Comparison of ENCODE assay signal across 9 mouse cellular contexts in the genomic region with DNA sequence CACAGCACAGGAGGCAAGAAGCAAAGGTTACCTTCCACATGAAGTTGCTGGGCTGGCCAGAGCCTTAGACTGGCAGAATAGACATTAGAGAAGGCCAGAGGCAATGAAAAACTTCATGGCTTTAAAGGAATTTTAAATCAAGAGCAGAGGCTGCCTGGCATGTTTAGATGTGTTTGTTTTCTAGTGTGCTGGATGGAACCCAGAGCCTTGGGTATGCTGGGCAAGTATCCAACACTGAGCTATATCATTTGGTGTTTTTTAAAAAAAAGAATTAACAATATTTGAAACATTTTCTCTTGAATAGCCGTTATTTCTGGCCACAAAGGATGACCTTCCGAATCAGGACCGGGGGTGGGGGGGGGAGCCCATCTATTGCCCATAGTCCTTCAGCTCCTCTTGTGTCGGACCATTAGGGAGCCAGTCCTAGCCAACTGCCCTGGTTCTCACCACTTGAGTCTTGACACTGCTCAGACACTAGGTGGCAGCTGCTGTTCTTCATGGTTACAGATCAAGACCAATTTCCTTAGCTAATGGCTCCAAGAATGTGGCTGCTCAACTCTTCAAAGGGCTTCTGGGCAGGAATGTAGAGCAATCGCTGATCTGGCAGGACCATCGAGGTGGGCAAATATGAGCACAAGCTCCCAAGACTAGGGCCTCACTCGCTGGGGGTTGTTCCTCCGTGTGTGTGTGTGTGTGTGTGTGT. TPM values are rescaled to one million over a fixed set of nuclear protein-coding genes. Genes with fewer than 3 reads are reported as not detected.
A peak's percentile ranks its signal among the peaks of the same experiment; 100 is the strongest.
DNase-seq lines count a peak whose midpoint lies in the region; ATAC-seq and TF ChIP-seq lines count a peak whose summit lies in the region.
"Had no signal": no experiment of that assay in that cellular context is flagged by ENCODE, and none has a peak within 500 bp of the region (broad histone marks: within the 10 kb centered on the region; RNA-seq: fewer than 3 reads in every experiment).

No protein-coding gene starts in this region.

- no peak overlapping the region for H3K4me3 ChIP-seq in kidney, adult 2 months (ENCODE audit: insufficient read depth, low read depth, low read length)
- H3K4me3 ChIP-seq in liver, postnatal 0 days (ENCODE audit: low read depth, low read length) = no peak overlapping the region
- H3K4me3 ChIP-seq: liver, embryonic 15.5 days had no signal

- no peak overlapping the region for H3K27ac ChIP-seq in kidney, adult 2 months (ENCODE audit: insufficient read depth, low read depth, low read length)
- H3K27ac ChIP-seq in liver, postnatal 0 days (ENCODE audit: low read depth) = no peak overlapping the region
- H3K27ac ChIP-seq: liver, embryonic 15.5 days had no signal

- H3K9me3 ChIP-seq in liver, postnatal 0 days (ENCODE audit: low read length) = no peaks in the 10 kb centered on the region
- H3K9me3 ChIP-seq: liver, embryonic 15.5 days had no signal

- no peak overlapping the region for H3K9ac ChIP-seq in liver, postnatal 0 days (replicated peaks)
- H3K9ac ChIP-seq: liver, embryonic 15.5 days had no signal

- peak; percentile 52 for DNase-seq in cerebellum, adult 11-12 months
- DNase-seq in cerebellum, adult 8-10 months = no peak
- peak; percentile 65 for DNase-seq in A20 (ENCODE audit: low read depth, low spot score)
- DNase-seq in c-Kit-positive CD71-positive TER-119-positive erythroid progenitor cells, embryonic 14.5 days (ENCODE audit: low spot score) = peak; percentile 23
- peak; percentile 35 to 40 for DNase-seq in frontal cortex, postnatal 14 days (ENCODE audit: low spot score in 2 of 2)
- DNase-seq in kidney, adult 2 months = peak; percentile 77
- peak; percentile 47 for DNase-seq in liver, postnatal 0 days
- peak; percentile 79 for DNase-seq in retina, postnatal 1 day

- ATAC-seq in liver, postnatal 0 days = peak; percentile 44; the same call in 1 of the 2 replicates

- no peak overlapping the region for H3K4me2 ChIP-seq in liver, postnatal 0 days (ENCODE audit: low read depth, low read length)
- H3K4me2 ChIP-seq: liver, embryonic 15.5 days had no signal

- 22% methylated on average over 8 of the region's 8 CpGs for WGBS in kidney, adult 2 months
- WGBS in liver, postnatal 0 days (ENCODE audit: insufficient replicate concordance) = 32% methylated on average over 8 of the region's 8 CpGs

- no peaks in the 10 kb centered on the region for H3K27me3 ChIP-seq in kidney, adult 2 months (replicated peaks; ENCODE audit: control insufficient read depth, insufficient read depth, low read length)
- no peaks in the 10 kb centered on the region for H3K27me3 ChIP-seq in liver, postnatal 0 days (ENCODE audit: insufficient read depth, low read length)
- H3K27me3 ChIP-seq: liver, embryonic 15.5 days had no signal

- H3K36me3 ChIP-seq in kidney, adult 2 months (ENCODE audit: control insufficient read depth, insufficient read depth, low read length) = no peaks in the 10 kb centered on the region
- peaks cover 10% of the 10 kb centered on the region for H3K36me3 ChIP-seq in liver, postnatal 0 days (replicated peaks; ENCODE audit: insufficient read depth, low read length)
- H3K36me3 ChIP-seq: liver, embryonic 15.5 days had no signal

- peak; percentile 71 for TF ChIP-seq CTCF in kidney, adult 2 months (conservative IDR thresholded peaks at IDR 0.05; ENCODE audit: insufficient read depth, insufficient read length, low read depth, low read length)
- TF ChIP-seq CTCF in liver, postnatal 0 days (IDR thresholded peaks at IDR 0.05; ENCODE audit: low read depth) = peak; percentile 77

- TF ChIP-seq POLR2A in kidney, adult 2 months (IDR thresholded peaks at IDR 0.05; ENCODE audit: low read depth, low read length) = no peak

- H3K4me1 ChIP-seq in kidney, adult 2 months (ENCODE audit: control insufficient read depth, insufficient read depth, low read length) = 0 out of 2 replicates have a peak, but pooled peaks cover 4% of the 10 kb centered on the region
- no peaks in the 10 kb centered on the region for H3K4me1 ChIP-seq in liver, postnatal 0 days (ENCODE audit: insufficient read depth)
- H3K4me1 ChIP-seq: liver, embryonic 15.5 days had no signal

- no peak for TF ChIP-seq EP300 in liver, postnatal 0 days (IDR thresholded peaks at IDR 0.05; ENCODE audit: low read depth)

RNA-seq across cellular contexts. Expression of a gene that starts 16.4 kb away (rescaled TPM):
- polyA plus RNA-seq in kidney, adult 2 months (2012; rRNA removed) = 3.3 and 4.5 TPM in 2 replicates
- polyA plus RNA-seq in liver, postnatal 0 days (2015; fragmentation: Nextera tagmentation; extraction: Ambion mirVana) = 5.8 and 6.3 TPM in 2 replicates

RNA-seq across cellular contexts. Expression of a gene that starts 45.1 kb away (rescaled TPM):
- 63.8 and 83.5 TPM in 2 replicates for polyA plus RNA-seq in kidney, adult 2 months (2012; rRNA removed)
- 8.5 and 10.1 TPM in 2 replicates for polyA plus RNA-seq in liver, postnatal 0 days (2015; fragmentation: Nextera tagmentation; extraction: Ambion mirVana)

RNA-seq across cellular contexts. Expression of a gene that starts 48.2 kb away (rescaled TPM):
- 0.06 and 0.08 TPM in 2 replicates for polyA plus RNA-seq in kidney, adult 2 months (2012; rRNA removed)
- polyA plus RNA-seq in liver, postnatal 0 days (2015; fragmentation: Nextera tagmentation; extraction: Ambion mirVana) = 0.12 TPM in 2 replicates

RNA-seq across cellular contexts. Expression of a gene that starts 49.4 kb away (rescaled TPM):
- 7.4 and 9.9 TPM in 2 replicates for polyA plus RNA-seq in kidney, adult 2 months (2012; rRNA removed)
- 4.4 and 4.7 TPM in 2 replicates for polyA plus RNA-seq in liver, postnatal 0 days (2015; fragmentation: Nextera tagmentation; extraction: Ambion mirVana)
